Mouse (Mus musculus): Measurements from ENCODE around the gene Ctdsp2. TPM values are rescaled to one million over a fixed set of nuclear protein-coding genes. Genes with fewer than 3 reads are reported as not detected.

The Ctdsp2 gene
- total RNA-seq (2023): 10 to 100 TPM; 60.3 to 62.6 TPM

DNA sequence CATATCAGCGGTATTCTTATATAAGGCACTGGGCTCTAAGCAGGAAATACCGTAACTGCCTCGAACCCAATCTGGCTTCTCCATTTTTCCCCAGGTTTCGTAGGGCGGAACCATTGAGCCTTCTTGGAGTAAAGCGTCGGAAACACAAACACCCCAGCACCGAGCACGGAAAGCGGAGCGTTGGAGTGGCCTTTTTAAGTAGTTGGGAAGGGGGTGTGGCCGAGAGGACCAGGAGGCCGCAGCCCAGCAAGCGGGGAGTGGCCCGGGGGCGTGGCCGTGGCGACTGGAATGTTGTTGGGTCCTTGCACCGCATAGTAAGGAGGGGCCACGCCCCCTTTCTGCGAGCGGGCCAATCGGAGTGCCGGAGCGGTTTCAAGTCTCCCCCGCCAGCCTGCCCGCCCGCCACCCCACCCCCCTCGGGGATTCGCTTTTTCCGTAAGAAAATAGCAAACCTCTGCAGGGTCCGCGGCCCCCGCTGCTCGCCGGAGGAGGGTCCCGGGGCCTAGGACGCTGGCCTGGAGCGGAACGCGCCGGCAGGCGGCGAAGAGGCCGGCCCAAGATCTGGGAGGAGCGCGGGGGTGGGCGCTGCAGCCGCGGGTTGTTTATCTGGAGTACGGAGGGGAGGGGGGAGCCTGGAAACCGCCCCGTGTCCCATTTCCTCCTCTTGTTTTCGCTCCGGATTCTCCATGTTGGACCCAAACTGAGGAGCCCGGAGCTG, at the start of gene Ctdsp2:
Gene Ctdsp2, plus strand, starts transcription at position 441 of the 718 bp plus-strand sequence.

GRCm38 (mm10) chr10:127000529-127000928, 22.0 kb downstream of the Ctdsp2 start, which contains the start of gene Avil:
Gene Avil, plus strand, starts transcription at chr10:127000709.

GRCm38 (mm10) chr10:127030336-127031296, 52.1 kb downstream of the Ctdsp2 start, which contains the start of gene Tsfm:
Gene Tsfm, minus strand, starts transcription at chr10:127030840.

GRCm38 (mm10) chr10:127041274-127041766, 62.8 kb downstream of the Ctdsp2 start, which contains the start of the genes Mettl1 and Eef1akmt3:
Gene Mettl1, plus strand, starts transcription at chr10:127041414.
Gene Eef1akmt3, minus strand, starts transcription at chr10:127041513.

GRCm38 (mm10) chr10:127047954-127048353, 69.4 kb downstream of the Ctdsp2 start, which contains the start of gene Cyp27b1:
Gene Cyp27b1, plus strand, starts transcription at chr10:127048250.

Other genes with a start within 250 kb of the Ctdsp2 start
- gene Atp23, start 77.4 kb upstream of the Ctdsp2 start, total RNA-seq (2023): 10 to 100 TPM in 1 of 2 experiments, 1 to 10 TPM in 1; 8.9 to 11.7 TPM
- gene Avil, start 22.0 kb downstream of the Ctdsp2 start, total RNA-seq (2023): 1 to 10 TPM in 1 of 2 experiments, under 1 TPM in 1; 0.67 to 1.2 TPM
- gene Tsfm, start 52.1 kb downstream of the Ctdsp2 start, total RNA-seq (2023): 10 to 100 TPM; 20.4 to 24.3 TPM
- 10 to 100 TPM; 17.7 to 23.5 TPM for gene Mettl1, start 62.7 kb downstream of the Ctdsp2 start, total RNA-seq (2023)
- gene Eef1akmt3, start 62.8 kb downstream of the Ctdsp2 start, total RNA-seq (2023): under 1 TPM in 1 of 2 experiments, not detected in 1; 0.20 TPM
- gene Cyp27b1, start 69.5 kb downstream of the Ctdsp2 start, total RNA-seq (2023): under 1 TPM; 0.49 to 0.74 TPM
- 1 to 10 TPM; 3.4 to 3.8 TPM for gene March9, start 81.5 kb downstream of the Ctdsp2 start, total RNA-seq (2023)
- gene Cdk4, start 84.8 kb downstream of the Ctdsp2 start, total RNA-seq (2023): 100 to 1,000 TPM; 130 to 144 TPM
- 10 to 100 TPM; 18.8 to 26.9 TPM for gene Tspan31, start 91.5 kb downstream of the Ctdsp2 start, total RNA-seq (2023)
- gene Agap2, start 96.6 kb downstream of the Ctdsp2 start, total RNA-seq (2023): 100 to 1,000 TPM in 1 of 2 experiments, 10 to 100 TPM in 1; 96.1 to 101 TPM
- gene Os9, start 142.4 kb downstream of the Ctdsp2 start, total RNA-seq (2023): 10 to 100 TPM; 79.7 to 83.4 TPM
- gene B4galnt1, start 186.5 kb downstream of the Ctdsp2 start, total RNA-seq (2023): 100 to 1,000 TPM; 434 to 483 TPM
- not detected for gene Slc26a10, start 201.9 kb downstream of the Ctdsp2 start, total RNA-seq (2023)
- 1 to 10 TPM in 1 of 2 experiments, not detected in 1; 1.1 TPM for gene Arhgef25, start 211.4 kb downstream of the Ctdsp2 start, total RNA-seq (2023)
- gene Dtx3, start 217.0 kb downstream of the Ctdsp2 start, total RNA-seq (2023): 10 to 100 TPM; 53.3 to 57.1 TPM
- gene Pip4k2c, start 232.9 kb downstream of the Ctdsp2 start, total RNA-seq (2023): 10 to 100 TPM; 58.1 to 60.8 TPM

Data from B cell, adult 67 days (primary cell).